Mouse (Mus musculus) limb, embryonic 10.5 days (tissue): ENCODE measurements around the gene Fgf10. TPM values are rescaled to one million over a fixed set of nuclear protein-coding genes. Genes with fewer than 3 reads are reported as not detected.

Source experiments
- DNase-seq: peaks from one replicate; pipeline ENCODE4 v3.0.0-alpha.2; 2017; ENCODE audit warnings: low spot score
- H3K27ac ChIP-seq: fragments of 300-500 bp; sonication (generic); 2 replicates; pipeline ENCODE4 v1.5.1; 2016; ENCODE audit warnings: mild to moderate bottlenecking
- H3K27me3 ChIP-seq: fragments of 300-500 bp; sonication (generic); 2 replicates; pipeline ENCODE4 v1.6.1; 2016; ENCODE audit warnings: low read depth, mild to moderate bottlenecking; ENCODE audit not compliant: poor library complexity, severe bottlenecking
- H3K36me3 ChIP-seq: fragments of 300-500 bp; sonication (generic); 2 replicates; pipeline ENCODE4 v1.6.1; 2016; ENCODE audit warnings: mild to moderate bottlenecking, moderate library complexity
- H3K4me1 ChIP-seq: fragments of 300-500 bp; sonication (generic); 2 replicates; pipeline ENCODE4 v1.6.1; 2016
- H3K4me3 ChIP-seq: fragments of 300-500 bp; sonication (generic); 2 replicates; pipeline ENCODE4 v1.5.1; 2016; ENCODE audit warnings: mild to moderate bottlenecking, moderate library complexity
- H3K9me3 ChIP-seq: fragments of 300-500 bp; sonication (generic); replicated peaks from 2 replicates; pipeline ENCODE4 v1.6.1; 2016; ENCODE audit warnings: mild to moderate bottlenecking
- WGBS: fragments of 180-500 bp; shearing (Covaris S2); methylation state at CpG from one replicate; pipeline ENCODE4 v1.1.7; 2016; 5-methylcytosine and 5-hydroxymethylcytosine counted together
- polyA plus RNA-seq: library from polyadenylated mRNA; unstranded; fragments of >200 nt; fragmentation: Nextera tagmentation; extraction: Ambion mirVana; gene quantifications from 2 replicates; pipeline ENCODE4 v1.2.1, GENCODE M21; 2016

Gene Fgf10
- polyA plus RNA-seq = 12.3 and 18.7 TPM in 2 replicates

- 74% methylated on average over 7 of the region's 7 CpGs for WGBS
- no peak within 1 kb of the TSS for H3K4me3 ChIP-seq
- H3K9me3 ChIP-seq = no peaks in the 10 kb centered on the region
- DNase-seq = no peak
- H3K4me1 ChIP-seq = peaks cover 16% of the 10 kb centered on the region
- no peak within 1 kb of the TSS for H3K27ac ChIP-seq
- H3K36me3 ChIP-seq = no peaks in the 10 kb centered on the region
- no peaks in the 10 kb centered on the region for H3K27me3 ChIP-seq
These were observed at the start of gene Fgf10 for GRCm38 (mm10) chr13:118669491-118669890. Gene Fgf10 (plus strand): TSS chr13:118669791.

- Histone ChIP-seq H3K27me3 (no peaks in the 10 kb centered on the region), H3K9me3 (no peaks in the 10 kb centered on the region), H3K4me1 (peaks cover 23% of the 10 kb centered on the region), H3K36me3 (no peaks in the 10 kb centered on the region), H3K4me3 (no peak overlapping the region), H3K27ac (no peak overlapping the region)
- WGBS = 72% methylated on average over 3 of the region's 3 CpGs
- no peak for DNase-seq
These were observed 39.7 kb upstream of the Fgf10 start for GRCm38 (mm10) chr13:118629661-118630428.

GRCm38 (mm10) chr13:118631500-118631899, 38.1 kb upstream of the Fgf10 start:
- 95% methylated on average over 2 of the region's 2 CpGs for WGBS
- H3K4me1 ChIP-seq = peaks cover 16% of the 10 kb centered on the region; the same call in 1 of the 2 replicates
- H3K27ac ChIP-seq = no peak overlapping the region
- H3K27me3 ChIP-seq = no peaks in the 10 kb centered on the region
- no peaks in the 10 kb centered on the region for H3K36me3 ChIP-seq
- DNase-seq = no peak
- no peaks in the 10 kb centered on the region for H3K9me3 ChIP-seq
- no peak overlapping the region for H3K4me3 ChIP-seq

- no peak for DNase-seq
- Histone ChIP-seq H3K27ac (no peak overlapping the region), H3K4me1 (no peaks in the 10 kb centered on the region), H3K9me3 (no peaks in the 10 kb centered on the region), H3K27me3 (no peaks in the 10 kb centered on the region), H3K4me3 (no peak overlapping the region), H3K36me3 (no peaks in the 10 kb centered on the region)
- 90% methylated on average over 5 of the region's 5 CpGs for WGBS
These were observed 33.5 kb upstream of the Fgf10 start for GRCm38 (mm10) chr13:118636047-118636446.

- H3K4me3 ChIP-seq = no peak overlapping the region
- no peak for DNase-seq
- no peaks in the 10 kb centered on the region for H3K27me3 ChIP-seq
- no peaks in the 10 kb centered on the region for H3K4me1 ChIP-seq
- no peak overlapping the region for H3K27ac ChIP-seq
- WGBS = 93% methylated on average over 3 of the region's 3 CpGs
- H3K9me3 ChIP-seq = no peaks in the 10 kb centered on the region
- no peaks in the 10 kb centered on the region for H3K36me3 ChIP-seq
These were observed 27.0 kb upstream of the Fgf10 start for GRCm38 (mm10) chr13:118642585-118642984.

GRCm38 (mm10) chr13:118643138-118643537, 26.5 kb upstream of the Fgf10 start:
- no peak for DNase-seq
- Histone ChIP-seq H3K27ac (no peak overlapping the region), H3K4me1 (no peaks in the 10 kb centered on the region), H3K4me3 (no peak overlapping the region), H3K9me3 (no peaks in the 10 kb centered on the region), H3K27me3 (no peaks in the 10 kb centered on the region), H3K36me3 (no peaks in the 10 kb centered on the region)
- WGBS = 81% methylated on average over 6 of the region's 6 CpGs

- H3K27ac ChIP-seq = no peak overlapping the region
- H3K4me3 ChIP-seq = no peak overlapping the region
- H3K36me3 ChIP-seq = no peaks in the 10 kb centered on the region
- DNase-seq = no peak
- H3K27me3 ChIP-seq = no peaks in the 10 kb centered on the region
- no peaks in the 10 kb centered on the region for H3K9me3 ChIP-seq
- whole genome bisulfite sequencing = 67% methylated on average over 5 of the region's 5 CpGs
- H3K4me1 ChIP-seq = peaks cover 22% of the 10 kb centered on the region
These were observed 12.6 kb upstream of the Fgf10 start for GRCm38 (mm10) chr13:118656991-118657390.

- WGBS = 74% methylated on average over 2 of the region's 2 CpGs
- peak; percentile 34 for DNase-seq
- Histone ChIP-seq H3K4me1 (peaks cover 22% of the 10 kb centered on the region), H3K27ac (peak overlapping the region; percentile 30; the same call in 1 of the 2 replicates), H3K36me3 (no peaks in the 10 kb centered on the region), H3K27me3 (no peaks in the 10 kb centered on the region), H3K9me3 (no peaks in the 10 kb centered on the region), H3K4me3 (no peak overlapping the region)
These were observed 11.6 kb upstream of the Fgf10 start for GRCm38 (mm10) chr13:118658031-118658430.

- H3K36me3 ChIP-seq = no peaks in the 10 kb centered on the region
- DNase-seq = no peak
- H3K9me3 ChIP-seq = no peaks in the 10 kb centered on the region
- H3K4me1 ChIP-seq = peaks cover 22% of the 10 kb centered on the region
- H3K27me3 ChIP-seq = no peaks in the 10 kb centered on the region
- 93% methylated on average over 7 of the region's 7 CpGs for WGBS
- H3K4me3 ChIP-seq = no peak overlapping the region
- H3K27ac ChIP-seq = no peak overlapping the region
These were observed 10.8 kb upstream of the Fgf10 start for GRCm38 (mm10) chr13:118658608-118659326.

GRCm38 (mm10) chr13:118661664-118662063, 7.9 kb upstream of the Fgf10 start:
- 88% methylated on average over 3 of the region's 3 CpGs for WGBS
- Histone ChIP-seq H3K36me3 (no peaks in the 10 kb centered on the region), H3K27ac (no peak overlapping the region), H3K4me1 (peaks cover 22% of the 10 kb centered on the region), H3K27me3 (no peaks in the 10 kb centered on the region), H3K4me3 (no peak overlapping the region), H3K9me3 (no peaks in the 10 kb centered on the region)
- no peak for DNase-seq

GRCm38 (mm10) chr13:118664901-118665300, 4.7 kb upstream of the Fgf10 start:
- WGBS = 90% methylated on average over 2 of the region's 2 CpGs

GRCm38 (mm10) chr13:118679228-118679627, 9.6 kb downstream of the Fgf10 start:
- Histone ChIP-seq H3K27ac (no peak overlapping the region), H3K9me3 (no peaks in the 10 kb centered on the region), H3K4me3 (no peak overlapping the region), H3K27me3 (no peaks in the 10 kb centered on the region), H3K36me3 (no peaks in the 10 kb centered on the region), H3K4me1 (no peaks in the 10 kb centered on the region)
- WGBS = 95% methylated on average over 3 of the region's 3 CpGs
- no peak for DNase-seq

More at GRCm38 (mm10) chr13:118664901-118665300, 4.7 kb upstream of the Fgf10 start:
- no peak for DNase-seq
- peaks cover 22% of the 10 kb centered on the region for H3K4me1 ChIP-seq
- H3K9me3 ChIP-seq = no peaks in the 10 kb centered on the region
- no peaks in the 10 kb centered on the region for H3K27me3 ChIP-seq
- no peak overlapping the region for H3K27ac ChIP-seq
- no peak overlapping the region for H3K4me3 ChIP-seq
- H3K36me3 ChIP-seq = no peaks in the 10 kb centered on the region

- Histone ChIP-seq H3K36me3 (no peaks in the 10 kb centered on the region), H3K4me3 (no peak overlapping the region), H3K27me3 (no peaks in the 10 kb centered on the region), H3K9me3 (no peaks in the 10 kb centered on the region), H3K4me1 (no peaks in the 10 kb centered on the region), H3K27ac (no peak overlapping the region)
- WGBS = 90% methylated on average over 2 of the region's 2 CpGs
- no peak for DNase-seq
These were observed 23.5 kb downstream of the Fgf10 start for GRCm38 (mm10) chr13:118693049-118693448.
